Mouse (Mus musculus): ENCODE results near the gene Pkp4. TPM values are rescaled to one million over a fixed set of nuclear protein-coding genes. Genes with fewer than 3 reads are reported as not detected.
"Not testable (repeated sequence)": the region's sequence is repeated elsewhere in the genome, so short reads cannot be mapped to it uniquely, and the experiment has no call there.

Pkp4 gene
- polyA plus RNA-seq, 1 experiment from 2014 or later, result 32.4 TPM

- Histone ChIP-seq H3K4me3 (ENCODE audit: low read depth, low read length) (no peak overlapping the region), H3K27ac (ENCODE audit: low read depth) (no peak overlapping the region), H3K9ac (no peak overlapping the region), H3K27me3 (ENCODE audit: insufficient read depth, low read length) (no peaks in the 10 kb centered on the region), H3K36me3 (ENCODE audit: insufficient read depth) (no peaks in the 10 kb centered on the region), H3K4me2 (no peak overlapping the region), H3K9me3 (ENCODE audit: low read depth, low read length) (no peaks in the 10 kb centered on the region), H3K4me1 (ENCODE audit: insufficient read depth) (no peaks in the 10 kb centered on the region)
- DNase-seq, result no peak
- ATAC-seq (ENCODE audit: insufficient read depth), result no peak
- 50% methylated on average over 3 of the region's 3 CpGs for WGBS
- TF ChIP-seq CTCF (IDR thresholded peaks at IDR 0.05; ENCODE audit: low read depth), result no peak
Measured at GRCm38 (mm10) chr2:59364156-59364842, 203.6 kb downstream of the Pkp4 start.

DNA sequence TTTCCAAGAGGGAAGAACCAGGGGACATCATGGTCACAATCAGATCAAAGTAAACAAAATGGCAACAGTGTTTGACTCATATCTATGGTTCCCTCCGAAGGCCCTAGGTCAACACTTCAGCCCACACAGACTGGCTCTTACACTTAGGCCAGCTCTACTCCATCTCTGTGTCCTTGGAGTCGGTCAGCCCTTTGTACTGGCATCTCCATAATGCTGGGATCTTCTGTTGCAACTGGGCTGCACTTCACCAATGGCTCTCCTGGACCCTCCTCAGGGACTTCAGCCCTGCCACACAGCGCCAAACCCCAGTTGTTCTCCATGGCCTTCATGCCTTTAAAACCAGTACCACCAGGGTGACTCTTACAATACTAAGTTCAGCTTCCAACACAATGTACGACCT is 206.5 kb downstream of the Pkp4 start:
- H3K4me1 ChIP-seq (ENCODE audit: insufficient read depth), result no peaks in the 10 kb centered on the region
- H3K27ac ChIP-seq (ENCODE audit: low read depth), result no peak overlapping the region
- 80% methylated on average over 4 of the region's 4 CpGs for WGBS
- no peaks in the 10 kb centered on the region for H3K9me3 ChIP-seq (ENCODE audit: low read depth, low read length)
- no peak for DNase-seq
- H3K4me3 ChIP-seq (ENCODE audit: low read depth, low read length), result no peak overlapping the region
- H3K4me2 ChIP-seq, result no peak overlapping the region
- no peak for TF ChIP-seq CTCF (IDR thresholded peaks at IDR 0.05; ENCODE audit: low read depth)
- no peaks in the 10 kb centered on the region for H3K36me3 ChIP-seq (ENCODE audit: insufficient read depth)
- H3K27me3 ChIP-seq (ENCODE audit: insufficient read depth, low read length), result no peaks in the 10 kb centered on the region
- no peak for ATAC-seq (ENCODE audit: insufficient read depth)
- no peak overlapping the region for H3K9ac ChIP-seq

GRCm38 (mm10) chr2:59373113-59373512 is 212.5 kb downstream of the Pkp4 start:
- Histone ChIP-seq H3K36me3 (ENCODE audit: insufficient read depth) (no peaks in the 10 kb centered on the region), H3K4me2 (no peak overlapping the region), H3K27me3 (ENCODE audit: insufficient read depth, low read length) (no peaks in the 10 kb centered on the region), H3K9ac (no peak overlapping the region), H3K4me1 (ENCODE audit: insufficient read depth) (no peaks in the 10 kb centered on the region), H3K4me3 (ENCODE audit: low read depth, low read length) (no peak overlapping the region), H3K27ac (ENCODE audit: low read depth) (no peak overlapping the region), H3K9me3 (ENCODE audit: low read depth, low read length) (no peaks in the 10 kb centered on the region)
- ATAC-seq (ENCODE audit: insufficient read depth) (no peak), DNase-seq (no peak)
- TF ChIP-seq CTCF (IDR thresholded peaks at IDR 0.05; ENCODE audit: low read depth), result no peak
- 92% methylated on average over 2 of the region's 2 CpGs for WGBS

DNA sequence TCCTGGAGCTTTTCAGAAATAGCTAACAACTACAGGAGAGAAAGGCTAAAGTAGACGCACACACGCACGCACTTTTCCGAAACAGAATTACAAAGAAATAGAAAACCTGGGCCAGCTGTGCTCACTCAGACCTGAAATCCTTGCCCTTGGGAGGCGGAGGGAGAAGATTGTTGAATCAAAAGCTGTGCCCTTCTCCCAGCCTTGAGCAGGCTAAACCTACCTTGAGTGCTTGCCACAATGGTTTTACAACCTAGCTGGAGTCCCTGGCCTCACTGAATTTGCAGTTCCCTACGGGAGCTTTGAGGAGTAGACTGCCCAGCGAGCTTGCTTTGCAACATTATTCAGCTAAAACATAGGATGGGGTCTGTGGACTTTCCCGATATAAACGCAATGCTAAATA is 217.4 kb downstream of the Pkp4 start:
- no peak for DNase-seq
- 82% methylated on average over 9 of the region's 9 CpGs for WGBS
- H3K27ac ChIP-seq (ENCODE audit: low read depth), result no peak overlapping the region
- ATAC-seq (ENCODE audit: insufficient read depth), result no peak
- no peaks in the 10 kb centered on the region for H3K9me3 ChIP-seq (ENCODE audit: low read depth, low read length)
- no peaks in the 10 kb centered on the region for H3K27me3 ChIP-seq (ENCODE audit: insufficient read depth, low read length)
- no peak for TF ChIP-seq CTCF (IDR thresholded peaks at IDR 0.05; ENCODE audit: low read depth)
- no peak overlapping the region for H3K4me3 ChIP-seq (ENCODE audit: low read depth, low read length)
- no peaks in the 10 kb centered on the region for H3K36me3 ChIP-seq (ENCODE audit: insufficient read depth)
- H3K9ac ChIP-seq, result no peak overlapping the region
- H3K4me2 ChIP-seq, result no peak overlapping the region
- no peaks in the 10 kb centered on the region for H3K4me1 ChIP-seq (ENCODE audit: insufficient read depth)

GRCm38 (mm10) chr2:59378861-59379260 is 218.2 kb downstream of the Pkp4 start:
- not testable (repeated sequence) for H3K9me3 ChIP-seq (ENCODE audit: low read depth, low read length); H3K27ac ChIP-seq (ENCODE audit: low read depth); H3K4me3 ChIP-seq (ENCODE audit: low read depth, low read length); H3K36me3 ChIP-seq (ENCODE audit: insufficient read depth); H3K4me1 ChIP-seq (ENCODE audit: insufficient read depth); ATAC-seq (ENCODE audit: insufficient read depth); H3K9ac ChIP-seq; H3K4me2 ChIP-seq; DNase-seq; H3K27me3 ChIP-seq (ENCODE audit: insufficient read depth, low read length)
- 96% methylated on average over 15 of the region's 17 CpGs for WGBS

DNA sequence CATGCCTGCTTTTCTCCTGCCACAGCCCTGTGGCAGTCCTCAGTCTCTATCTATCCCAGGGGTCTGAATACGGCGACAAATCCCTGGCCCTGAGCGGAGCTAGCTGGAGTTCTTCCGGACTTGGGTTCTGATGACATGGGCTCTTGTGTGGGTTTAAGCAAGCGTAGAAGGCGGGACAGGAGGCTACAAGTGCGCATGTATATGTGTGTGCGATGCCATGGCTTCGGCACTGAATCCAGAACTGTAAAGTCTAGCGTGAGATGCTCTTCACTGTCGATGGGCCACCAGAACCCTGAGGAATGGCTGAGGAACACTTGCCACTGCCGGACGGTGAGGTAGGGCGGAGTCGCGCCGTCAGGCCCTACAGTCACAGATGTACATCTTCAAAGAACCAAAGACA is 222.6 kb downstream of the Pkp4 start:
- no peak for ATAC-seq (ENCODE audit: insufficient read depth)
- DNase-seq, result no peak
- Histone ChIP-seq H3K4me2 (no peak overlapping the region), H3K27ac (ENCODE audit: low read depth) (no peak overlapping the region), H3K9me3 (ENCODE audit: low read depth, low read length) (no peaks in the 10 kb centered on the region), H3K9ac (no peak overlapping the region), H3K4me3 (ENCODE audit: low read depth, low read length) (no peak overlapping the region), H3K27me3 (ENCODE audit: insufficient read depth, low read length) (no peaks in the 10 kb centered on the region), H3K36me3 (ENCODE audit: insufficient read depth) (no peaks in the 10 kb centered on the region), H3K4me1 (ENCODE audit: insufficient read depth) (no peaks in the 10 kb centered on the region)
- no peak for TF ChIP-seq CTCF (IDR thresholded peaks at IDR 0.05; ENCODE audit: low read depth)
- 93% methylated on average over 17 of the region's 17 CpGs for WGBS

DNA sequence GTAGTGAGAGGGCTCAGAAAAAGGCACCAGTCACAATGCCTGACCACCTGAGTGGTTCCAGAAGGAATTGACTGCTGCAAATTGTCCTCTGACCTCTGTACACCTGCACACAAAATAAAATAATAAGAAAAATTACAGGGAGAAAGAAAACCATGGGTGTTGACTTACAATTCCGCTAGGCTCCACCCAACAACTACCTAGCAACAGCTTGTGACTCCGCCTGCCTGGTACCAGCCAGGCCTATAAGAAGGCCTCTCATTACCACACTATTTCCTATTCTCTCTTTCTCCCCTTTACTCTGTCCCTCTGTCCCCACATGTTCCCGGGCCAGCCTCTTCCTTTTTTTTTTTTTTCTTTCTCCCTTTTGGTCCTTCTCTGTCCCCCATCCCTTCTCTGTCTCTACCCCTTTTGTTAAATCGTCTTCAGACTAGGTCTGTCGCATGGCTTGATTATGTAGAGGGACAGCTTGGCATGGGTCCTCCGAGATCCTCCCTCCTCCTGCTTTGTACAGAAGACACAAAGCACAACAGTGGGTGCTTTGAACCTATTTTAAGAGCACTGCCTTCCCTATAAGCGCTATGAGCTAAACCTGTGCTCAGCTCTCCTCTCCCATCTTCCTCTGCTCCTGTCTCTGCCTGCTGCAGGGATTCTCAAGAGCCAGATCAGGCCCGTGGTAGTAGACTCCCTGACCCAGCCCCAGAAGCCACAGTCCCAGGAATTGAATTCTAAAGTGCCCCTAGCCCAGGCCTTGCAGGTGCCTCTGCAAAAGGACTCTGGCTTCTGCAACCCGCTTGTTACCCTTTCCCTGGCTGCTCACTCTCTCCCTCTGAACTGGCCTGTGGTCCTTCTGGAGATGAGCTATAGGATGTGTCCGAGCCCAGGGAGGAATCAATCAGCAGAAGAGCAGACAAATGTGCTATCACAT is 223.5 kb downstream of the Pkp4 start:
- no peak overlapping the region for H3K9ac ChIP-seq
- TF ChIP-seq CTCF (IDR thresholded peaks at IDR 0.05; ENCODE audit: low read depth), result no peak
- H3K9me3 ChIP-seq (ENCODE audit: low read depth, low read length), result no peaks in the 10 kb centered on the region
- WGBS, result 75% methylated on average over 10 of the region's 10 CpGs
- DNase-seq (no peak), ATAC-seq (ENCODE audit: insufficient read depth) (no peak)
- no peak overlapping the region for H3K4me3 ChIP-seq (ENCODE audit: low read depth, low read length)
- H3K36me3 ChIP-seq (ENCODE audit: insufficient read depth), result no peaks in the 10 kb centered on the region
- no peak overlapping the region for H3K4me2 ChIP-seq
- H3K27me3 ChIP-seq (ENCODE audit: insufficient read depth, low read length), result no peaks in the 10 kb centered on the region
- H3K4me1 ChIP-seq (ENCODE audit: insufficient read depth), result no peaks in the 10 kb centered on the region
- no peak overlapping the region for H3K27ac ChIP-seq (ENCODE audit: low read depth)

Measured in lung, embryonic 14.5 days (tissue).